Mouse (Mus musculus) CD4-positive, CD25-positive, alpha-beta regulatory T cell, adult 2 months (primary cell): ENCODE results near the gene Dsn1.

ENCODE experiments used
- DNase-seq: peaks from one replicate; pipeline ENCODE4 v3.0.0-alpha.2; 2012; ENCODE audit warnings: low read depth, low spot score

The Dsn1 gene

DNA sequence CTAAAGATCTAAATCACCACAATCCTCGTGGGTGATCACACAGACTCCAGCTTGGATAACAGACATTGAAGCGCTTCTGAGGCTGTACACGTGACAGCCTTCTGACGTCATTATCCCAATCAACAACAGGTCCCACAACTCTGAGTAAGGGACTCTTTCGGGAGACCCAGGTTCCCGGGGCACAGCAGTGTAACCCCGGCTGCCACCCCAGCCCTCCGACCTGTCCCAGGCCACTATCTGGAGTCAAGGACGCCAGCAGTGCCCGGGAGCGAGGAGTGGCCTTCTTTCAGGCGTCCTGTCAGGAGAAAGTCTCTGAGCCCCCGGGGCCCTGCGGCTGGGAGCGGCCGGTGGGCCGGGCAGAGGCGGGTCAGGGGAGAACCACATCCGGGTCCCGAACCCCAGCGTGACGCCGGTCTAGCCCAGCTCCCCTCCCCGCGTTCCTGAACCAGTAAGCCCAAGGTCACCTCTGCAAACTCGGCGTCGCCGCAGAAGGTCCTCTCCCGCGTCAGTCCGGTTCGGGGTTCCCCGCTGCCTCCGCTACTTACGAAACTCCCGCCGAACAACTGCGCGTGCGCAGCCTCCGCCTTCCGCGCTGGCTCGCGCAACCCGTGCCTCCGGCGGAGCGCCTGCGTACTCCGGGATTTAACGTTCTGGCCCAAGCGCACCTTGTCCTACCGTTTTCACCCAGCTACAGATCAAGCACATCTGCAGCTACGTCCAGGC, at the start of gene Dsn1:
Dsn1 (minus strand) TSS at position 644 of the 723 bp plus-strand sequence.
- peak; percentile 96 for DNase-seq

DNA sequence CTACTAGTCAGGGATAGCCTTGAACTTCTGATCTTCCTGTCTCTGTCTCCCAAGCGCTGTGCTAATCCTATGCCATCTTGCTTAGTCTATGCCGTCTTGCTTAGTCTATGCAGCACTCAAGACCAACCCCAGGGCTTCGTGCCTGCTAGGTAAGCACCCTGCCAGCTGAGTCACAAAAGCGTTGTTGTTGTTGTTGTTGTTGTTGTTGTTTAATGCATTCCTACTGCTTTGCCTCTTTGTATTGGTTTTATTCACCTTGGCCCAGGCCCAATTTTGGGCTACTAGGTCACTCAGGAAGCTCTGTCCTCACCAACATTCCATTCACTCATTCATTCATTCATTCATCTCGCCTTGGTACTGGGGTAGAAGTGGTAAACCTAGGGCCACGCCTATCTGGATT, 48.8 kb upstream of the Dsn1 start:
- no peak for DNase-seq

DNA sequence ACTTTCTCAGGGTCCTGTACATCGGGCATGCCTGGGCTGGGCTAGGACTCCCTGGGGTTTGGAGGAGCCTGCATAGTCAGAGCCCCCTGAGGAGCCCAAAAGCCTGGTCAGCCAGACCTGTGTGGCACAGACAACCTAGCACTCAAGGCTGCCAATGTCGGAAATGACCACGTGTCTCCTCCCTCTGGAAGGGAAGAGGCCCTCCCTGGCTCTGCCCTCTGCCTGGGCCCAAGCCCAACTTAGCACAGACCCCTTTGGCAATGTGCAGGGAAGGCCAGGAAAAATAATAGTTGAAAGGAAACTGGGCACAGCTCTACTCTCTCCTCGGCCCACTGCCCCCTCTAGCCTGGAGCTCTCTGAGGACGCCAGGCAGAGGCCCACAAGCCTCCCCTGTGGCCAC, 47.9 kb upstream of the Dsn1 start:
- DNase-seq: no peak

DNA sequence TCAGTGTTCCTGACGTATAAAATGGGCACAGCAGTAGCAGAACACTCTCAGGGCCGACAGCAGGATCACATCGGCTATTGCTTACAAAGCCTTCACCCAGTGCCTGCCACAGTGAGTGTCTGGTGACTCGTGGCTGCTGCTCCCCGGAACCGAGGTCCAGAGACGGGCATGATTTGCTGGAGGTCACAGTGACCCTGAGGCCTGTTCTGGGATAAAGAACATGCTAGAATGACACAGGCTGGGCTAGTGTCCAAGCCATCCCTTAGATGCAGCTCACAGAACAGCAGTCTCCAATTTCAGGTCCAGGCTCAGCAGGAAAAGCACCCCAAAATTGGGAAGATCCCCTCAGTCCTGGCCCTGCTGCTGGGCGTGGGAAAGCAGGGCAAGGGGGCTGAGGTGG, 47.3 kb upstream of the Dsn1 start:
- DNase-seq: no peak

DNA sequence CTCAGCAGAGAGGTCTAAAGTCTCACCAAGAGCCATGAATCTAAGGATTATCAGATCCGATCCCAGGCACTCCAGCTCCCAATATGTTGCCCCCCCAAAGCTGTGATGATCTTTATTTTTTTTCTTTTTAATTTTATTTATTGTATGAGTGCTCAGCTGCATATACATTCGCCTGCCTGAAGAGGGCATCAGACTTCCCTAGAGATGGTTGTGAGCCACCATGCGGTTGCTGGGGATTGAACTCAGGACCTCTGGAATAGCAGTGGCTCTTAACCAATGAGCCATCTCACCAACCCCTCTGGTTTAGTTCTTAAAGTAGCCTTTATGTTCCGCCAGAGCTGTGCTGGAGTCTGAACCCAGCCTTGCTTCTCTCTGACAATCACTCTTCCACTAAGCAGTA, 46.8 kb upstream of the Dsn1 start:
- DNase-seq: no peak

DNA sequence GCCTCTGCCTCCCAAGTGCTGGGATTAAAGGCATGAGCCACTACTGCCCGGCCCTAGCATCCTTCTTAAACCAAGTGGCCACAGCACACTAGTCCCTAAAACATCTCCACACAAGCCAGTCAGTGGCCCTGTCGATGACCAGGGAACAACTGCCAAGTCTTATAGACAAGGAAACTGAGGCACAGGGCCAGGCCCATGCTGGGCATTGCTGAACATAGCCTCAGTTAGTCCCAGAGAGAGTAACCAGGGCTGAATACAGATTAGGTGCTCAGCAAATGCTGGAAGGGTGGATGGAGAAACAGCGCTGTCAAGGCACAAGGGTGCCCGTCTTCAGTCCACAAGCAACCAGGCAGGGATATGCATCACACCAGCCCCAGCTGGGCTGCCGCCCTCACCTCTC, 46.2 kb upstream of the Dsn1 start:
- no peak for DNase-seq

DNA sequence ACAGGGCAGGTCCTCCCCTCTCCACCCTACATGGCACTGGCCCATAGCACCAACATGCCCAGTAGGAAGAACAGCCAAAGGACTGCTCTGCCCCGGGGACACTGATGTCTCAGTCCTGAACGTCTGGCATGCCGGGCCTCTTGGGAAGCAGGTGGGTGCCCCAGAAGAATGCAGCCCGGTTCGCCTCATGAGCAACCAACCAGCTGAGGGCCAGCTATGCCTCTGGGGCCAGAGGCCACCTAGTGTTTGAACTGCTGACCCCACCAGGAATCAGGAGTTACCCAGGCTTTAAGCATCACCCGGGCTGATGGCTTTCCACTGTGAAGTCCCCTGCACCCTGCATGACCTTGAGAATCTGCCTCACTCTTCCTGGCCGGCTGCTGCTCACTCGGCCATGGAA, 45.5 kb upstream of the Dsn1 start:
- no peak for DNase-seq

DNA sequence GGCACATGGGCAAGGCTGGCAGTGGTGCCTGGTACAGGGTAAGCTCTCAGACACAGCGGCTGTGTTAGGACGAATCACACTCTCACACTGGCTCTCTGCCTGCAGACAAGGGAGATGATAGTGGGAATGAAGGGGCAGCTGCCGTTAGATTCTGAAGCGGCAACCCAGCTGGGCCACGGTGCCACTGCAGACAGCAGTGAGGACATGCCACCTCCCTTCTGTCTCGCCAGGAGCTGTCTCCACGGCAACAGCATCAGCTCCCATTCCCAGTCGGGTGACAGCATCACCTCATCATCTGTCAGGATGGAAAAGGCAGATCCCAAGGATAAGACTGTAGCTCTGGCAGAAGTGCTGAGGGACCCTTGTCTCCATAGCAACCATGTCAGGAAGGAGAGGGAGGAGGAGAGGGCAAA, 42.9 kb upstream of the Dsn1 start:
- DNase-seq: no peak

DNA sequence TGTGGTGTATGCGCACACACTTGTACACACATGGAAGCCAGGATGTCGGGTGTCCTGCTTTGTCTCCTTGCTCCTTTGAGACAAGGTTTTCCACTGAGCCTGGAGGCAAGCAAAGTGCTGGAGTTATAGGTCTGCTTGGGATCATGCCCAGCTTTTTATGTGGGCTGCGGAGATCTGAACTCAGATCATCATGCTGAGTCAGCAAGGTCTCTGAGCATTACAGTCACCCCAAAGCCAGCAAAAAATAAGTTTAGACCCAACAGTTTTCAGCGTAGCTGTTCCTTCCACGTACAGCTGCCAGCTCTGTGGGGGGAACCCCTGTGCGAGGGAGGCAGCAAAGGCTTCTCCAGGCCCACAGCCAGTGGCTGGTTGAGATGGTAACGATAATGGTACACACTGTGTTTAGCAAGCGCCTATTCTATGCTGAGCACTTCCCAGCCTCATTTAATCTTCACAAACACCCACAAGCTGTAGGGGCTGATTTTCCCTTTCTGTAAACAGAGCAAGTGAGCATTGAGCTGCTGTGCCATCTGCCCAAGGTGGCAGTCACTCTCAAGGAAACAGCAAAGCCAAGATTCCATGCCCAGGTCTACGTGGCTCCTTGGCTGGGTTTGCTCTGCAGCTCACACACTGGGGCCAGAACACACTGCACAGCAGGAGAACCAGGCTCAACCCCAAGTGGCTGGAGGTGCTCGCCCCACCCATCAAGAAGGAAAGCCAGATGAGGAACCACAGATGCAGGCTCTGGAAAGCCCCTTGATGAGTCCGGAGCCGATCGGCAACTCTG, 41.6 kb upstream of the Dsn1 start:
- DNase-seq: no peak

DNA sequence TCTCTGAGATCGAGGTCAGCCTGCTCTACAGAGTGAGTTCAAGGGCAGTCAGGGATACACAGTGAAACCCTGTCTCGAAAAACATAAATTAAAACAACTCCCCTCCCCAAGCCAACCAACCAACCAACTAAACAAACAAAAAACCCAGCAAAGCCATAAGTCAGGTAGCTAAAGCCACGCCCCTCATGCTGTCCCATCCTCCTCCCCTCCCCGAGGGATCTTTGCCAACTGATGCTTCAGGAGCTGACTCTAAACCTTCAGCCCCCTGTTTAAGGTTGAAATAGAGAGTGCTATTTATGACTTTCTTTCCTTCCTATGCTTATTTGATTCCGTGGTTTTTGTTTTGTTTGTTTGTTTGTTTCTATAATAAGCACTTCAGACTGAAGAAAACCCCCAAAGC, 40.0 kb upstream of the Dsn1 start:
- no peak for DNase-seq

DNA sequence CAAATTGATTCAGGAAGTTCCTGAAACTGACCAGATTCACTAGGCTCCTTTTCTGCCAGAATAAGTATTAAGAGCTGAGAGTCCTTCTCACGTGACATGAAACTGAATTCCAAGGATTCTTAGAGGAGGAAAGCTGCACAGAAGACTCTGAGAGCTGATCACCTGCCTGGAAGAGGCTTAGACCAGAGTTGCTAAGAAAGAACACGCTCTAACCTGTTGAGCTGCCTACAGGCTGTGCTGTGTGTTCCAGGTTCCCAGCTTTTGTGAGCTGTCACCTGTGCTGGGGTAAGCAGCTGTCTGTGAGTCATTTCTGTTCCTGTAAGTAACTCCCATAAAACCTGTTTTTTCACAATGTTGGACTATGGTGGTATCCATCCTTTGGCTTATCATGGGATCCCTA, 39.0 kb upstream of the Dsn1 start:
- no peak for DNase-seq

DNA sequence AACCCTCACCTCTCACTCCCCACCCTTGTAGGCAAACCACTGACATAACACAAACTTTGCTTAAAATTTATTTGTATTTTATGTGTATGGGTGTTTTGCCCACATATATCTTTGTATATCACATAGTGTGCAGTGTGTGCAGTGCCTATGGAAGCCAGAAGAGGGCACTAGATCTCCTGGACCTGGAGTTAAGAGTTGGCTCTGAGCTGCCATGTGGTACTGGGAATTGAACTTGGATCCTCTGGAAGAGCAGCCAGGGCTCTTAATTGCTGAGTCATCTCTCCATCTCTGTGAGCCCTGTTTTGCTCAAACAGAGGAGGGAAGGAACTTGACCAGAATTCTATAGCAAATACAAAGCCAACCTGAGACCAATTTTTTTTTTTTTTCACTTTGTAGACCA, 37.0 kb upstream of the Dsn1 start:
- DNase-seq: peak; percentile 20

DNA sequence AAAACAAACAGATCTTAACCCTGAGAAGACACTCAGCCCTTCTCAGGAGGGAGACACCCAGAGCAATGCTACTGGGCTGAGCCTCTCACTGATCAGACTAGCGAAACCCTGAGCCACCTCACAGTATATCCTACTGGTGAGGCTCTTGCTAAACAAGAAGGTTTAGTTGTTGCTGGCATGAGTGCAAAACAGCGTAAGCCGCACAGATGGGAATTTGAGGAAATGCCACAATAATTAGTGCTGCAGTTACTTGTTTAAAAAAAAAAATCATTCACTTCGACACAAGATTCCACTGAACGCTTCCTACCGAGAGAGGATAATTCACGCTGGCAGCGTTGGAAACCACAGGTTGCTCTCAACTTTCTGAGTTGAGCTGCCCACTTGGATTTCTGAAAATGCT, 36.6 kb upstream of the Dsn1 start:
- no peak for DNase-seq

DNA sequence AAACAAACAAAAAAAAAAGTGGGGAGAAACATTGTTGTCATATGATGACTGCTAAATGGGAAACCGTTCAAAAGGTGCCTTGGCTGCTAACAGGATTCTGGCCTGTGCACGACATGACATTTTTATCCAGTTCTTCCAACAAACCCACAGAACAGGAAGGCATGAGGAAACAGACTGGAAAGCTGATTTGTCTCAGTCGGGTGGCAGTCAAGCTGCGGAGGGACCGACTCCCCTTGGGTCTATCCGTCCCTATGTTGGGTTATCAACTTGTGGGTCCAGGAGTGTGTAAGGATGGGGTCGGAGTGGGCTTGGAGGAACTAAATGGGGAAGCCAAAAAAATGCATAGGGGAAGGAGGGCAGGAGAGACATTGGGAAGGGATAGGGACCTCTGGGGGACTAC, 34.5 kb upstream of the Dsn1 start:
- no peak for DNase-seq

DNA sequence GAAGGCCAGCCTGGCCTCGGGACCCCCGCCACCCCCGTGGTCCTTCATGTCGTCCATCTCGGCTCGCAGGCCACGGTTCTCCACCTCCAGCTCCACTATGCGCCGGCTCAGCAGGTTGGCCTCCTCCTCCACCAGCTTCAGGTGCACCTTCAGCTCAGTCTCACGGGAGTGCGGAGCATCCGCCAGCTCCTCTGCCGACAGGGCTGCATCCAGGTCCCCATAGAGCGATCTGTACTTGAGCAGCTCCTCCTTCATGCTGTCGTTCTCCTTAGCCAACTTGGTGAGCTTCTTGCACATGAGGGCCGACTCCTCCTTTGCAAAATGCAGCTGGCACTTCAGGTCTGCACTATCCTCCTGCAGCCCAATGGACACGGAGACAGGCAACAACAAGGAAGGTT, 33.7 kb upstream of the Dsn1 start:
- DNase-seq: no peak

DNA sequence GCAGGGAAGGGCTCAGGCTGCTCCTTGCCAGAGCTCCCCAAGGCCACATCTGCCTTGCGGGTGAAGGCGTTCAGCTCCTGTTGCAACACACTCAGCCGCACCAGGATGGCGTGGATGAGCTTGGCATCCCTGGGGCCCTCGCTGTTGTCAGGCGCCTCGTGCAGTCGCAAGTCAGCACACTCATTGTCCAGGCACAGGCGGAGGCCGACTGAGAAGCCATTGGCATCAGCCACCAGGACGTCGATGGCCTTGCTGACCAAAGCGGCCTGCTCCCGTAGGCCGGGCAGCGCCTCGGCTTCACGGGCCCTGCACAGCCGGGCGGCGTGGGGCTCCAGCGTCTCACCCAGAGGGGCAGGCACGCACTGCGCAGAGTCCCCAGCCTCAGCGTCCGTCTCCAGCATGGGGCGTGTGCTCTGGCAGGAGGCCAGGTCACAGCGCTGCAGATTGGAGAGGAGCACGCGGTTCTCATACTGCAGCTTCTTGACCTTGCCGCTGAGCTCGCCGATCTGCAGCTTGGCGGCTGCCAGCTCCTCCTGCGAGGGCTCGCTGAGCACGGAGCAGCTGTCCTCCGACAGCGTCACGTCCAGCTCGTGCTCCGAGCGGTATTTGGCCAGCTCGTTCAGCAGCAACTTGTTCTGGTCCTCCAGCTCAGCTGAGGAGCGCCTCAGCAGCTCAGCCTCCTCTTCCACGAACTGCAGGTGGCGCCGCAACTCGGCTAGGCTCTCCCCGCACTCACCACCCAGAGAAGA, 33.1 kb upstream of the Dsn1 start:
- DNase-seq: no peak

DNA sequence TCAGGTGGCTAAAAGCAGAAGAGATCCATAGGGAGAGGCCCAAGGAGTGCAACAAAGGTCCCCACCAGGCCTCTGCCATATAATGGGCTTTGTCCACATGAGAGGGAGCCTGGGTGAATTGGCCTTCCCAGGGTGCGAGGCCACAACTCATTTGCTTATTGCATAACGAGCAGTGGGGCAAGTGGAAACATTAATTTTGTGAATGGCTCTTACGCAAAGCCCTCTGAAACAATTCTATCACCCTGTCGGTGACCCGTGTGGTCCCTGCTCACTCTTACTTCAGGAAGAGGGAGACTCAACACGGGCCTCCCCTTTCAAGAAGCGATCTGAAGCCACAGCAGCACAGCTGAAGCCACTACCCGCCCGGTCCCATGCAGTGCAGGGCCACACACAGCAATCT, 30.3 kb upstream of the Dsn1 start:
- DNase-seq: no peak

DNA sequence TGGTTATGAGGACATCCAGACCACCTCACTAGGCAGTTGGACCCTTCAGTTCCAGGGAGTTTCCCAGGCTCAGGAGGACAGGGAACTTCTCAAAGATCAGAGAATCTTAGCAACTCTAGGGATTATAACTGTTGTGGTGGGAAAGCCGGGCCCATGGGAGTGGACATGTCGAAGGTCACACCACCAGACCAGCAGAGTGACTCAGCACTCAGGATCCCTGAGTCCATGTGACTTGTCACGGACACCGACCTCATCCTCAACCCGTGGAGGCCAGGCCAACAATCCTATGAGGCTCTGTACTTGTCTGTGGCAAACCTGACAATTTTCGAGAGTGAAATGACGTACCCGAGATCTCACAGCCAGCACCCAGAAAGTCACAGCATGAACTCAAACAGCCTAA, 29.4 kb upstream of the Dsn1 start:
- no peak for DNase-seq

DNA sequence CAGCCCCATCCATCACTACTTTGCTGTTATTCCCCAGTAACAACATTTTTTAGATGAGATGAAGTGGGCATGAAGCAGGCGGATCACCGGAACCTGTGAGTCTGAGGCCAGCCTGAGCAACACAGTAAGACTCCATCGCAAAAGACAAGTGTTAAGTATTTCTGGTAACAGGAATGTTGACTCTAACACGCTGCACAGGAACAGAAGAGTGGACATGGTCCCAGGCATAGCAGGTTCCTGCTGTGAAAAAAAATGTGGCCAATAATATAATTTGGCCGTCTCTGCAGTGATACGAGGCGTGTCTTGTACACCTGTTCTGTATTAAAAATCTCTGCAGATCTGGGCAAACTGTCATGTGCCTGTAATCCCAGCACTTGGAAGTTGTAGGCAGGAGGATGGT, 28.4 kb upstream of the Dsn1 start:
- DNase-seq: no peak

DNA sequence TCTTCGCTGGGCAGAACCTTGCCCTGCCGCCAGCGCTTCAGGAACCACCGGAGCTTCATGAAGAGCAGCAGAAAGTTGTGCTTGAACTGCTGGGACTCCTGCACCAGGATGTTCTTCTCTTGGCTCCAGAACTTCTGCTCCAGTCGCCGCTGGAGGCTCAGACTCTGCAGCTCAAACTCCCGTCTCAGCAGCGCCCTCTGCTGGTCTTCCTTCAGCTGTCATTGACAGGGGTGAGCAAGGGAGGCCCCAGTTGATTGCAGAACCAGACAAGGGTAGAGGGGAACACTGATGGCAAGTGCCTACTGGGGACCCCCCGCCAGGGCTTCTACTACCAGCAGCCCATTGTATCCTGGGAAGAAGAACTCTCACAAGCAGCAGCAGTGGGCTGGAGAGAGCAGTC, 23.9 kb upstream of the Dsn1 start:
- DNase-seq: peak; percentile 89

DNA sequence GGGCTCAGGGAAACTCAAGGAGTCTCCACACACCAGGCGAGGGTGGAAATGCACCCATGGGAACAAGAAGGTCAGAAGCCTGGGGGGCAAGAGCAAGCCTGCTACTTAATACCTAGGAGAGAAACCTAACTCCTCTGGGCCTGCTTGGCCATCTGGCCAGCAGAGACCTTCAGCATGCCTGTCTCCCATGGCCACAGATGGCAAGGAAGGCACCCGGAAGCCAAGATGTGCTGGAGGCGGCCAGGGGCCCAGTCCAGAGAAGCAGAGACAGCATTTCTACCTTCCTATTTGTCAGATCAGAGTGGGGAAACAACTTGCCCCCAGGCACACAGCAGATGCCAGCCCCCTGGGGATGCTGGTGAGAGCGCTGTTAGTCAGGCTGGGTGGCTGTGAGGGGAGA, 21.3 kb upstream of the Dsn1 start:
- no peak for DNase-seq

DNA sequence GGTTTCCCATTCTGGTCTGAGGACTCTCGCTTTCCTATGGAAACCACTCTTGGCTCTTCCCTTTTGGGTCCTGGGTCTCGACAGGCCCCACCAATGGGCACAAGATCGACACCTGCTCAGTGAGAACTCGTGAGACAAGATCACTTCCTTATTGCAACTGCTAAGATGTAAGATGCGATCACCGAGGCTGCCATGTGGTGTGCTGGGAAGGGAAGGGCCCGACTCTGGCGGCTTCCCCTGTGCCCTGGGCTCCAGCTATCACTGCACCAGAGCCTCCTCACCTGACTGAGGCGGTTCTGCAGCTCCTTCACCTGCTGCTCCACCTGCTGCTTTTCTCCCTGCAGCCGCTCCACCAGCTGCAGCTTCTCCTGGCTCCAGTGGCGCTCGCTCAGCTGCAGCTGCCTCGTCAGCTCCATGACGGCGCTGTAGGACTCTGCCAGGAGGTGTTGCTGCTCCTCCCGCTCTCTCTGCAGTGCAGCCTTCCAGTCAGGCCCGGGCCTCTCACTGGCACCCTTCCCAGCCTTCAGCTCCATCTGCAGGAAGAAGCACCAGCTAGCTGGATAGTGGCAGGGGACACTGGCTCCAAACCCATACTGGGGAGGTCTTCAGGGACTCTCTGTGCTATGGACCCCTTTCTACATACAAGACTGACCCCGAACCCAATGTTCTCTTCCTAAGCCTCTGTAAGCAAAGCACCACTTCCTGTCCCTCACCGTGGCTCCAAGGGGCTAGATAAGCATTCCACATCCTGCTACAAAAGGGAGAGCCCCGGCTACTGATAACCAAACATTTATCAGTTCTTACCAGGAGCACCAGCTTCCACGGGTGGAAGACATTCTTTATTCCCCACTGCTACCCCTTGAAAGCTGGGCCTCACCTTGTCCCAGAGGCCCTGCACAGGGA, 20.4 kb upstream of the Dsn1 start:
- no peak for DNase-seq
